Mouse (Mus musculus) retina, postnatal 1 day (tissue): Measurements from ENCODE around the gene Mfsd6l.

Experiments used
- DNase-seq: peaks from one replicate; pipeline ENCODE4 v3.0.0-alpha.2; 2012

Mfsd6l gene

DNA sequence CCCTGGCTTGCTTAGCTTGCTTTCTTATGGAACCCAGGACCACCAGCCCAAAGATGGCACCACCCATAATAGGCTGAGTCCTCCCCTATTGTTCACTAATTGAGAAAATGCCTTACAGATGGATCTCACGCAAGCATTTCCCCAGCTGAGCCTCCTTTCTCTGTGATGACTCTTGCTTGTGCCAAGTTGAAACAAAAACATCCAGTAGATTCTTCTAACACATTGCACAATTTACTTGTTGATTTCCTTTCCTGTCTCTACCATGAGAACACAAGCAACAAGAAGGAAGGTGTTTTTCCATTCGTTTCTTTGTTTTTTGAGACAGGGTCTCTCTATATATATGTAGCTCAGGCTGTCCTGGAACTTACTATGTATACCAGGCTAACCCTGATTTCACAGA lies 51.1 kb downstream of the Mfsd6l start:
- no peak for DNase-seq
